Mouse (Mus musculus) liver, embryonic 14.5 days (tissue): ENCODE data around the gene Slc3a1. TPM values are rescaled to one million over a fixed set of nuclear protein-coding genes. Genes with fewer than 3 reads are reported as not detected.
A peak's percentile ranks its signal among the peaks of the same experiment; 100 is the strongest.

Experiments
- ATAC-seq: fragments of 200-750 bp; cut with Nextera tagmentation; 2 replicates; pipeline ENCODE4 v1.8.0; 2017; ENCODE audit warnings: moderate number of reproducible peaks, mild to moderate bottlenecking, moderate library complexity; ENCODE audit not compliant: insufficient read depth
- DNase-seq, 3 experiments: peaks; one replicate each; pipeline ENCODE4 v3.0.0-alpha.2; 2012 to 2013; ENCODE audit warnings: low read depth in 3 of 3, low spot score in 3 of 3
- H3K27ac ChIP-seq: fragments of 300-500 bp; sonication (generic); 2 replicates; pipeline ENCODE4 v1.5.1; 2014; ENCODE audit warnings: moderate library complexity, mild to moderate bottlenecking, control low read depth, inconsistent platforms
- H3K27me3 ChIP-seq: fragments of 300-500 bp; sonication (generic); 2 replicates; pipeline ENCODE4 v1.6.1; 2014; ENCODE audit warnings: mild to moderate bottlenecking, low read length, moderate library complexity; ENCODE audit not compliant: control insufficient read depth, insufficient read depth
- H3K36me3 ChIP-seq: fragments of 300-500 bp; sonication (generic); replicated peaks from 2 replicates; pipeline ENCODE4 v1.6.1; 2014; ENCODE audit warnings: low read depth; ENCODE audit not compliant: control insufficient read depth, insufficient read depth
- H3K4me1 ChIP-seq, 2 experiments: fragments of 200-500 bp in 1 of 2; fragments of 300-500 bp in 1 of 2; sonication (generic) in 1 of 2; replicated peaks; 2 replicates each; pipeline ENCODE4 v1.6.1; 2012 to 2014; ENCODE audit warnings: antibody characterized with exemption in 1 of 2, inconsistent platforms in 1 of 2, low read length in 1 of 2; ENCODE audit not compliant: control insufficient read depth in 2 of 2, insufficient read depth in 2 of 2
- H3K4me2 ChIP-seq: fragments of 300-500 bp; sonication (generic); 2 replicates; pipeline ENCODE4 v1.6.1; 2014; ENCODE audit warnings: low read depth, mild to moderate bottlenecking, control low read depth, moderate library complexity
- H3K4me3 ChIP-seq, 2 experiments: fragments of 200-500 bp in 1 of 2; fragments of 300-500 bp in 1 of 2; sonication (generic) in 1 of 2; 2 replicates each; pipeline ENCODE4 v1.5.1; 2012 to 2014; ENCODE audit warnings: low read depth in 2 of 2, low read length in 2 of 2, mild to moderate bottlenecking in 2 of 2, control low read depth in 1 of 2, inconsistent platforms in 1 of 2, moderate library complexity in 1 of 2; ENCODE audit not compliant: insufficient read depth in 1 of 2
- H3K9ac ChIP-seq: fragments of 300-500 bp; sonication (generic); replicated peaks from 2 replicates; pipeline ENCODE4 v1.6.1; 2014; ENCODE audit warnings: mild to moderate bottlenecking, control low read depth, moderate library complexity
- H3K9me3 ChIP-seq: fragments of 300-500 bp; sonication (generic); 2 replicates; pipeline ENCODE4 v1.6.1; 2016; ENCODE audit warnings: low read length, mixed read lengths; ENCODE audit not compliant: control insufficient read depth
- CTCF ChIP-seq: IDR thresholded peaks from 2 replicates; pipeline ENCODE4 v1.5.1; 2016; ENCODE audit warnings: antibody characterized with exemption, low read depth, control low read depth
- EP300 ChIP-seq: IDR thresholded peaks from 2 replicates; pipeline ENCODE4 v1.6.1; 2016; ENCODE audit warnings: antibody characterized with exemption, low read depth
- WGBS: fragments of 180-500 bp; shearing (Covaris S2); extraction: QIAGEN DNeasy Blood & Tissue Kit; methylation state at CpG from one replicate; pipeline ENCODE4 v1.1.7; 2014; ENCODE audit not compliant: insufficient replicate concordance; 5-methylcytosine and 5-hydroxymethylcytosine counted together
- polyA plus RNA-seq, 2 experiments: library from polyadenylated mRNA; depleted of rRNA in 1 of 2; stranded (reverse) in 1 of 2; unstranded in 1 of 2; fragments of >200 nt; fragmentation: Nextera tagmentation in 1 of 2; extraction: Ambion mirVana in 1 of 2; gene quantifications; 2 replicates each; pipeline versions ENCODE4 v1.2.1 to v1.2.3; 2012 to 2014

Gene Slc3a1
- polyA plus RNA-seq, 2 experiments: 0.45 to 0.65 TPM

GRCm38 (mm10) chr17:85067331-85067730 is 39.2 kb downstream of the Slc3a1 start:
- DNase-seq (no peak), ATAC-seq (no peak)
- no peak overlapping the region for H3K4me2 ChIP-seq
- H3K36me3 ChIP-seq: no peaks in the 10 kb centered on the region
- no peak overlapping the region for H3K4me3 ChIP-seq
- no peak overlapping the region for H3K27ac ChIP-seq
- TF ChIP-seq EP300 (no peak), CTCF (no peak)
- no peak overlapping the region for H3K9ac ChIP-seq
- H3K27me3 ChIP-seq: no peaks in the 10 kb centered on the region
- no peaks in the 10 kb centered on the region for H3K4me1 ChIP-seq
- 87% methylated on average over 7 of the region's 7 CpGs for WGBS
- H3K9me3 ChIP-seq: no peaks in the 10 kb centered on the region

GRCm38 (mm10) chr17:85070658-85071057 is 42.5 kb downstream of the Slc3a1 start:
- Histone ChIP-seq H3K36me3 (no peaks in the 10 kb centered on the region), H3K9ac (no peak overlapping the region), H3K9me3 (no peaks in the 10 kb centered on the region), H3K27me3 (no peaks in the 10 kb centered on the region), H3K4me3 (no peak overlapping the region), H3K4me2 (no peak overlapping the region), H3K4me1 (no peaks in the 10 kb centered on the region), H3K27ac (no peak overlapping the region)
- 75% methylated on average over 6 of the region's 6 CpGs for WGBS
- DNase-seq (no peak), ATAC-seq (no peak)
- TF ChIP-seq CTCF (no peak), EP300 (no peak)

- DNase-seq: no peak
- WGBS: 77% methylated on average over 8 of the region's 8 CpGs
- H3K9me3 ChIP-seq: no peaks in the 10 kb centered on the region
Observed at GRCm38 (mm10) chr17:85071088-85071775, 43.1 kb downstream of the Slc3a1 start.

GRCm38 (mm10) chr17:85072383-85072782 is 44.2 kb downstream of the Slc3a1 start:
- Histone ChIP-seq H3K4me1 (no peaks in the 10 kb centered on the region), H3K4me2 (no peak overlapping the region), H3K4me3 (no peak overlapping the region), H3K9me3 (no peaks in the 10 kb centered on the region), H3K27me3 (no peaks in the 10 kb centered on the region), H3K9ac (no peak overlapping the region), H3K27ac (no peak overlapping the region), H3K36me3 (no peaks in the 10 kb centered on the region)
- ATAC-seq (no peak), DNase-seq (no peak)
- no peak for TF ChIP-seq EP300
- TF ChIP-seq CTCF: no peak
- WGBS: 83% methylated on average over 11 of the region's 11 CpGs

More at GRCm38 (mm10) chr17:85071088-85071775, 43.1 kb downstream of the Slc3a1 start:
- TF ChIP-seq EP300: no peak
- peak; percentile 43 for TF ChIP-seq CTCF
- Histone ChIP-seq H3K4me1 (no peaks in the 10 kb centered on the region), H3K4me2 (no peak overlapping the region), H3K4me3 (no peak overlapping the region), H3K27ac (no peak overlapping the region), H3K9ac (no peak overlapping the region), H3K27me3 (no peaks in the 10 kb centered on the region), H3K36me3 (no peaks in the 10 kb centered on the region)
- ATAC-seq: no peak

GRCm38 (mm10) chr17:85073214-85073613 is 45.0 kb downstream of the Slc3a1 start:
- no peaks in the 10 kb centered on the region for H3K36me3 ChIP-seq
- TF ChIP-seq EP300: no peak
- no peak for TF ChIP-seq CTCF
- ATAC-seq (no peak), DNase-seq (no peak)
- H3K4me3 ChIP-seq: no peak overlapping the region
- no peaks in the 10 kb centered on the region for H3K27me3 ChIP-seq
- no peak overlapping the region for H3K9ac ChIP-seq
- H3K27ac ChIP-seq: no peak overlapping the region
- no peak overlapping the region for H3K4me2 ChIP-seq
- no peaks in the 10 kb centered on the region for H3K4me1 ChIP-seq
- WGBS: 76% methylated on average over 7 of the region's 7 CpGs
- no peaks in the 10 kb centered on the region for H3K9me3 ChIP-seq
